ENCODE assay signal across 31 mouse cellular contexts in the genomic region with DNA sequence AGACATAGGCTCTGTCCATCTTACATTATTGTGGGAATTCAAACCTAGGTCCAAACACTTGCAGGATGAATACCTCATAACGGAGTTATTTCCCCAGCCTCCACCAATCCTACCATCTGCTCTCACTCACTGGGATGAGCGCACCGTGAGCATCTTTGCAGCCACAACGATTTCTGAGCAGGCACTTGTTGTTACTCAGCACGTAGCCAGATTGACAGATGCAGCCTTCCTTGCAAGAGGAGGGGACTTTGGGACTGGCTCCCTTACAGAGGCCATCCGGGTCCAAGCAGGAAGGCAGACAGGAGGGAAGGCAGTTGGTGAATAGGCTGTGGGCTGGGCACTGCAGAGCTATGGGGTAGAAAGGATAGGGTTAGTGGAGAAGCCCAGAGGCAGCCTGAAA. TPM values are rescaled to one million over a fixed set of nuclear protein-coding genes. Genes with fewer than 3 reads are reported as not detected.
DNase-seq lines count a peak whose midpoint lies in the region; ATAC-seq and TF ChIP-seq lines count a peak whose summit lies in the region.
"Had no signal": no experiment of that assay in that cellular context is flagged by ENCODE, and none has a peak within 500 bp of the region (broad histone marks: within the 10 kb centered on the region; RNA-seq: fewer than 3 reads in every experiment).

No protein-coding gene starts in this region.

- no peaks in the 10 kb centered on the region for H3K27me3 ChIP-seq in forebrain, postnatal 0 days (ENCODE audit: insufficient read depth, low read length)
- H3K27me3 ChIP-seq in forebrain, embryonic 10.5 days (ENCODE audit: poor library complexity, severe bottlenecking): no peaks in the 10 kb centered on the region
- H3K27me3 ChIP-seq: embryonic facial prominence, embryonic 12.5 days; hindbrain, embryonic 13.5 days; neural tube, embryonic 15.5 days had no signal

- H3K9ac ChIP-seq in forebrain, postnatal 0 days: no peak overlapping the region
- H3K9ac ChIP-seq: embryonic facial prominence, embryonic 12.5 days; hindbrain, embryonic 13.5 days; liver, embryonic 14.5 days; neural tube, embryonic 15.5 days had no signal

- H3K9me3 ChIP-seq in forebrain, postnatal 0 days (ENCODE audit: low read length): no peaks in the 10 kb centered on the region
- no peaks in the 10 kb centered on the region for H3K9me3 ChIP-seq in forebrain, embryonic 10.5 days
- H3K9me3 ChIP-seq: embryonic facial prominence, embryonic 12.5 days; hindbrain, embryonic 13.5 days; neural tube, embryonic 15.5 days had no signal

- H3K27ac ChIP-seq in forebrain, postnatal 0 days (ENCODE audit: low read depth, low read length): no peak overlapping the region
- no peak overlapping the region for H3K27ac ChIP-seq in forebrain, embryonic 10.5 days
- H3K27ac ChIP-seq: embryonic facial prominence, embryonic 12.5 days; hindbrain, embryonic 13.5 days; liver, embryonic 14.5 days; macrophage; neural tube, embryonic 15.5 days; stomach, postnatal 0 days had no signal

- 39% methylated on average over 6 of the region's 6 CpGs for WGBS in forebrain, postnatal 0 days
- 68% methylated on average over 6 of the region's 6 CpGs for WGBS in forebrain, embryonic 10.5 days

- ATAC-seq in forebrain, postnatal 0 days: no peak
- ATAC-seq: CD4-positive, CD25-positive, alpha-beta regulatory T cell, adult 4 months had no signal

- no peak overlapping the region for H3K4me2 ChIP-seq in forebrain, postnatal 0 days (ENCODE audit: low read depth)
- H3K4me2 ChIP-seq: embryonic facial prominence, embryonic 12.5 days; heart, embryonic 11.5 days; hindbrain, embryonic 13.5 days; neural tube, embryonic 15.5 days had no signal

- peak; percentile 17 for DNase-seq in forebrain, postnatal 0 days
- DNase-seq in forebrain, embryonic 10.5 days (ENCODE audit: extremely low spot score, low spot score): no peak
- peak; percentile 11 to 22 for DNase-seq in left cerebral cortex, postnatal 25 days (ENCODE audit: low spot score in 2 of 2)
- DNase-seq in left cerebral cortex, adult 18-20 months (ENCODE audit: low spot score in 2 of 2): no peak
- peak; percentile 39 for DNase-seq in brain, embryonic 14.5 days (ENCODE audit: low read depth)
- DNase-seq in layer of hippocampus, adult 9-11 months: peak; percentile 44
- no peak for DNase-seq in gastrocnemius, postnatal 14 days
- DNase-seq: adrenal gland, postnatal 14 days; cerebellum, adult 18-20 months; embryo, embryonic 11 days; gastrocnemius, postnatal 25 days; heart, adult 11 months; heart, postnatal 36 days; kidney, adult 18-20 months; kidney, postnatal 36 days; liver; lung, adult 2 months; lung, postnatal 10 days; midbrain, embryonic 14.5 days; right cerebral cortex, postnatal 4 days; thymus, adult 18-20 months; thymus, postnatal 25 days had no signal

- no peak for TF ChIP-seq POLR2A in brain, embryonic 14.5 days (IDR thresholded peaks at IDR 0.05; ENCODE audit: borderline replicate concordance, extremely low read depth, insufficient read depth, insufficient read length, poor library complexity, severe bottlenecking)

- TF ChIP-seq CTCF in forebrain, postnatal 0 days (IDR thresholded peaks at IDR 0.05; ENCODE audit: low read depth): no peak
- TF ChIP-seq CTCF in brain, embryonic 14.5 days (IDR thresholded peaks at IDR 0.05; ENCODE audit: borderline replicate concordance, extremely low read depth, insufficient read depth, insufficient read length): no peak

- H3K4me3 ChIP-seq in forebrain, postnatal 0 days (ENCODE audit: low read depth, low read length): no peak overlapping the region
- H3K4me3 ChIP-seq in forebrain, embryonic 10.5 days: no peak overlapping the region
- H3K4me3 ChIP-seq: embryonic facial prominence, embryonic 12.5 days; hindbrain, embryonic 13.5 days; neural tube, embryonic 15.5 days had no signal

- intact Hi-C loops in left cerebral cortex, postnatal 25 days (cut with DNase I): no loop called here
- intact Hi-C loops in gastrocnemius, postnatal 14 days (cut with DNase I; ENCODE audit: low total_unique reads): no loop called here

- no peaks in the 10 kb centered on the region for H3K36me3 ChIP-seq in forebrain, postnatal 0 days (ENCODE audit: insufficient read depth)
- H3K36me3 ChIP-seq in forebrain, embryonic 10.5 days (replicated peaks): no peaks in the 10 kb centered on the region
- H3K36me3 ChIP-seq: embryonic facial prominence, embryonic 12.5 days; hindbrain, embryonic 13.5 days; neural tube, embryonic 15.5 days had no signal

- H3K4me1 ChIP-seq in forebrain, postnatal 0 days (ENCODE audit: insufficient read depth): no peaks in the 10 kb centered on the region
- peaks cover 42% of the 10 kb centered on the region for H3K4me1 ChIP-seq in forebrain, embryonic 10.5 days

RNA-seq across cellular contexts. Expression of gene Ephb4, which starts 59.5 kb away (rescaled TPM):
- total RNA-seq in forebrain, postnatal 0 days (2014; rRNA removed): 8.9 and 12.7 TPM in 2 replicates
- 3.5 and 4.9 TPM in 2 replicates for polyA plus RNA-seq in forebrain, postnatal 0 days (2015; fragmentation: Nextera tagmentation; extraction: Ambion mirVana)
- polyA plus RNA-seq in forebrain, embryonic 10.5 days (2016; fragmentation: Nextera tagmentation; extraction: Ambion mirVana): 31.9 and 33.5 TPM in 2 replicates
- total RNA-seq in left cerebral cortex, postnatal 25 days (2021): 1 to 10 TPM; 5.2 to 5.5 TPM
- total RNA-seq in left cerebral cortex, adult 18-20 months (2021): 1 to 10 TPM; 5.5 to 5.8 TPM
- 15.5 and 18.8 TPM in 2 replicates for polyA plus RNA-seq in brain, embryonic 14.5 days (2012; rRNA removed)
- total RNA-seq in gastrocnemius, postnatal 14 days (2021): 10 to 100 TPM; 26.5 to 27.4 TPM
- total RNA-seq: megakaryocyte-erythroid progenitor cell, adult 5-6 weeks had no signal
- polyA plus RNA-seq: CD4-positive, CD25-positive, alpha-beta regulatory T cell, adult 4 months; macrophage had no signal

Comparison
In these comparisons a context has a peak if more than half of its experiments do, and no peak if none do; other contexts are left out.
1. DNase-seq: peak in forebrain, postnatal 0 days (single experiment), left cerebral cortex, postnatal 25 days (2 of 2), brain, embryonic 14.5 days (single experiment) and layer of hippocampus, adult 9-11 months (single experiment); none in forebrain, embryonic 10.5 days (single experiment), left cerebral cortex, adult 18-20 months (0 of 2) and gastrocnemius, postnatal 14 days (single experiment).